Mouse (Mus musculus) heart, postnatal 0 days (tissue): ENCODE results near the gene Cdc42.

Experiments
- CTCF ChIP-seq: IDR thresholded peaks from 2 replicates; pipeline ENCODE4 v1.5.1; 2016; ENCODE audit warnings: antibody characterized with exemption, control low read depth, low read depth
- EP300 ChIP-seq: IDR thresholded peaks from 2 replicates; pipeline ENCODE4 v1.6.1; 2016; ENCODE audit warnings: antibody characterized with exemption, low read depth

DNA sequence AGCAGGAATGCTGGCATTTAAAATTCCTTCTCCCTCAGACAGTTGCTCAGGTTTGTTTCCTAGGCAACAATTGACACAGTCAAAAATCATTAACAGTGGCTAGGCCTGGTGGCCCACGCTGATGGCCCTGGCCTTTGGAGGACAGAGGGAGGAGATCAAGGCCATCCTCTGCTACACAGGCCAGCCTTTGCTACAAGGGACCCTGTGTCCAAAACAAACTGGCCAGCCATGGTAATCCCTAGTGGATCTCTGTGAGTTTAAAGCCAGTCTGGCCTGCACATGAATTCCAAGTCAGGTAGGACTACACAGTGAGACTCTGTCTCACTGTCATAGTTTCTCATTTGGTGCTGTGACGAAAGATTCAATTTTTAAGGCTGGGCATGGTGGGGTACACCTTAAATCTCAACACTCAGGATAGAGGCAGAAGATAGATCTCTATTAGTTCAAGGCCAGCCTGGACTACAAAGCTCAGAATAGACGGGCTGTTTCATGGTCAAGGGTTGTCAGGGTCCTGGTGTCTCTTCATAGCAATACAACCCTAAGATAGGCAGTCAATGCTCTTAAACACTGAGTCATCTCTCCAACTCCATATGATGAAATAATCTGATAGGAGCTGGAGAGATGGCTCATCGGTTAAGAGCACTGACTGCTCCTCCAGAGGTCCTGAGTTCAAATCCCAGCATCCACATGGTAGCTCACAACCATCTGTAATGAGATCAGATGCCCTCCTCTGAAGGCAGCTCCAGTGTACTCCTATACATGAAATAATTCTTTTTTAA, 20.2 kb upstream of the Cdc42 start:
- TF ChIP-seq CTCF = no peak
- no peak for TF ChIP-seq EP300
